Mouse (Mus musculus) C2C12 (cell line): Measurements from ENCODE around the gene Me1.
A peak's percentile ranks its signal among the peaks of the same experiment; 100 is the strongest.

Experiments
- CTCF ChIP-seq: IDR thresholded peaks from one replicate; pipeline ENCODE4 v1.5.1; 2011; ENCODE audit not compliant: control insufficient read depth, insufficient read depth, insufficient read length
- FOSL1 ChIP-seq: IDR thresholded peaks from one replicate; pipeline ENCODE4 v1.8.0; 2011; ENCODE audit warnings: mild to moderate bottlenecking, low read length; ENCODE audit not compliant: poor library complexity, insufficient read depth, severe bottlenecking
- MAX ChIP-seq: IDR thresholded peaks from one replicate; pipeline ENCODE4 v1.6.1; 2011; ENCODE audit warnings: mild to moderate bottlenecking, control low read depth
- MYOD1 ChIP-seq: IDR thresholded peaks from one replicate; pipeline ENCODE4 v1.6.1; 2011; ENCODE audit warnings: low read depth; ENCODE audit not compliant: control insufficient read depth, insufficient read length
- MYOG ChIP-seq: IDR thresholded peaks from one replicate; pipeline ENCODE4 v1.6.1; 2011; ENCODE audit not compliant: control insufficient read depth, insufficient read length; ENCODE audit errors: extremely low read depth
- USF1 ChIP-seq: IDR thresholded peaks from one replicate; pipeline ENCODE4 v1.6.1; 2011; ENCODE audit warnings: low read depth, mild to moderate bottlenecking, control low read depth, moderate library complexity

DNA sequence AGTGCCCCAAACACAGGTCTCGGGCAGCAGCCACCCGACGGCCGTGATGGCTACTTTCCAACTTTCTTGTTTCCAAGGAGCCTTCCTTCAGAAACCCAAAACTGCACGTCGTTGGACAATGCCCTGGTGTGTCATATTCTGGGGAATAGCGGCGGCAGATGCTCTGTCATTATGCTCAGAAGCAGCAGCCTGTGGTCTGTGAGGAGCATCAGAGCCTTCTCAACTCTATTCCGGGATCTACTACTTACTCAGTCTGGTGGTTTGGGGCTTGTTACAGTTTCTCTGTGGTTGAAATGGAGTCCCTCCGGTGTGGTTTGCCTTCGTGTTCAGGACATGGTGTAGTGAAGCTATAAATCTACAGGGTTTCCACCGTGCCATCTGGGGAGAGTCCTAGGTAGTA is 71.7 kb downstream of the Me1 start:
- TF ChIP-seq CTCF (no peak), USF1 (no peak), MAX (peak; percentile 47), MYOD1 (peak; percentile 61), MYOG (no peak), FOSL1 (no peak)
